Mouse (Mus musculus): ENCODE measurements around the gene Ticam1. TPM values are rescaled to one million over a fixed set of nuclear protein-coding genes. Genes with fewer than 3 reads are reported as not detected.

Ticam1 gene
- 2.6 and 3.1 TPM in 2 replicates for polyA plus RNA-seq (2015; fragmentation: Nextera tagmentation; extraction: Ambion mirVana)

GRCm38 (mm10) chr17:56276643-56277566 is at the start of gene Ticam1:
Gene Ticam1 (minus strand): TSS chr17:56276786.
- WGBS (ENCODE audit: insufficient replicate concordance) = 5% methylated on average over 15 of the region's 21 CpGs
- H3K9ac ChIP-seq (replicated peaks) = peak within 1 kb of the TSS; percentile 81
- peaks cover 43% of the 10 kb centered on the region for H3K4me1 ChIP-seq (ENCODE audit: insufficient read depth)
- TF ChIP-seq EP300 (IDR thresholded peaks at IDR 0.05; ENCODE audit: low read depth) (peak; percentile 87), CTCF (IDR thresholded peaks at IDR 0.05; ENCODE audit: low read depth) (peak; percentile 55)
- H3K36me3 ChIP-seq (replicated peaks; ENCODE audit: insufficient read depth, low read length) = peaks cover 31% of the 10 kb centered on the region
- no peaks in the 10 kb centered on the region for H3K9me3 ChIP-seq (ENCODE audit: low read length)
- peak within 1 kb of the TSS; percentile 96 for H3K27ac ChIP-seq (ENCODE audit: low read depth)
- ATAC-seq = peak; percentile 86
- H3K4me3 ChIP-seq (ENCODE audit: low read depth, low read length) = peak within 1 kb of the TSS; percentile 76
- H3K27me3 ChIP-seq (ENCODE audit: insufficient read depth, low read length) = no peaks in the 10 kb centered on the region
- peak within 1 kb of the TSS; percentile 88 for H3K4me2 ChIP-seq (ENCODE audit: low read depth, low read length)
- DNase-seq = peak; percentile 93

DNA sequence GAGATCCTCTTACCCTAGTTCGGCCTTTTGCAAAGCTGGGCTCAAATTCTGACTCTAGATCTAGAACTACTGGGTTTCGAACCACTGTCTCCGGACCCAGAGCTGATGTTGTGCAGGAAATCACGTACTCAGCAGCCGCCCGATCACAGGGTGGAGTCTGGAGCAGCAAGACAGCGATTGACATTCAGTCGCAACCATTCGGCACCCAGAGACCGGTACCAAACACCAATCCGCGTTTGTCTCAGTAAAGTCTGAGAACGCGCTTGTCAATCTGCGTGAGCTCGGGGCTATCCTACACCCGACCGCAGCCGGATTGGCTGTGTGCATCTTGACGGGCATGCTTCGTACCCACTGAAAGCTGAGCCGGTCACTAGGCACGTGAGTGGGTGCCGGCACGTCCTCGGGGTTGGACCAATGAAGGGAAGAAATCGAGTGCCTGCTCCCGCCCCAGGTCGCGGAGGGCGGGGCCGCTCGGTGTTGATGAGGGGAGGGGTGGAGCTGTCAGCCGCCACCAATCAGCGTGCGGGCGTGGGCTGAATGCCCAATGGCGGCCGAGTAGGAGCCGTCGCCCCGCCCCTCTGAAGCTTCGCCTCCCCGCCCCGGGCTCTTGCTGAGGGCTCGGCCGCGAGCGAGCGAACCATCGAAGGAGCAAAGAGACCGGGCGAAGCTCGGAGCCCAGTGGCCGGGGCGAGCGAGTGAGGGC is 49.0 kb upstream of the Ticam1 start, which contains the start of gene Kdm4b:
Gene Kdm4b, plus strand, starts transcription at position 613 of the 703 bp plus-strand sequence.
- H3K9ac ChIP-seq (replicated peaks) = peak within 1 kb of the TSS; percentile 87
- peak; percentile 96 for ATAC-seq
- peaks cover 43% of the 10 kb centered on the region for H3K4me1 ChIP-seq (ENCODE audit: insufficient read depth)
- peaks cover 17% of the 10 kb centered on the region for H3K36me3 ChIP-seq (replicated peaks; ENCODE audit: insufficient read depth, low read length)
- WGBS (ENCODE audit: insufficient replicate concordance) = under 1% methylated on average over 57 of the region's 57 CpGs
- TF ChIP-seq EP300 (IDR thresholded peaks at IDR 0.05; ENCODE audit: low read depth) (no peak), CTCF (IDR thresholded peaks at IDR 0.05; ENCODE audit: low read depth) (no peak)
- H3K27me3 ChIP-seq (ENCODE audit: insufficient read depth, low read length) = no peaks in the 10 kb centered on the region
- no peaks in the 10 kb centered on the region for H3K9me3 ChIP-seq (ENCODE audit: low read length)
- H3K4me3 ChIP-seq (ENCODE audit: low read depth, low read length) = peak within 1 kb of the TSS; percentile 78
- peak within 1 kb of the TSS; percentile 97 for H3K27ac ChIP-seq (ENCODE audit: low read depth)
- peak; percentile 99 for DNase-seq
- peak within 1 kb of the TSS; percentile 97 for H3K4me2 ChIP-seq (ENCODE audit: low read depth, low read length)

DNA sequence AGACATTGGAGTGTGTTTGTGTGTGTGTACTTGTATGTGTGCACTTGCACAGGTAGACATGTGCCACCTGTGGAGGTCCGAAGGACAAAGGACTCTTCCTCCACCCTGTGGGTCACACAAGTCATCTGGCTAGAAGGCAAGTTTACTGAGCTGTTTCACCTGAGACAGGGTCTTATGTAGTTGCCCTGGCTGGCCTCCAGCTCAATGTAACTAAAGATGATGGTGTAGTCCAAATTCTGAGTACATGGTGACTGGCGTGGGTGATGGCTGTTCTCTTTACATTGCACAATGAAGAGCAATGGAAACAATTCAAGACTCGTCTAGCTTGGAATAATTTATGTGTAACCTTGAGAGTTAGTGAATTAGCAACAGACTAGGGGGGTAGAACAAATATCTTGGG is 47.8 kb upstream of the Ticam1 start:
- no peak overlapping the region for H3K27ac ChIP-seq (ENCODE audit: low read depth)
- no peak overlapping the region for H3K9ac ChIP-seq (replicated peaks)
- H3K9me3 ChIP-seq (ENCODE audit: low read length) = no peaks in the 10 kb centered on the region
- peaks cover 27% of the 10 kb centered on the region for H3K36me3 ChIP-seq (replicated peaks; ENCODE audit: insufficient read depth, low read length)
- H3K4me3 ChIP-seq (ENCODE audit: low read depth, low read length) = no peak overlapping the region
- DNase-seq (no peak), ATAC-seq (no peak)
- H3K4me1 ChIP-seq (ENCODE audit: insufficient read depth) = peaks cover 32% of the 10 kb centered on the region
- H3K4me2 ChIP-seq (ENCODE audit: low read depth, low read length) = no peak overlapping the region
- no peaks in the 10 kb centered on the region for H3K27me3 ChIP-seq (ENCODE audit: insufficient read depth, low read length)
- no peak for TF ChIP-seq CTCF (IDR thresholded peaks at IDR 0.05; ENCODE audit: low read depth)
- TF ChIP-seq EP300 (IDR thresholded peaks at IDR 0.05; ENCODE audit: low read depth) = no peak
- 67% methylated on average over 3 of the region's 3 CpGs for WGBS (ENCODE audit: insufficient replicate concordance)

GRCm38 (mm10) chr17:56309191-56309945 is 32.8 kb upstream of the Ticam1 start:
- no peak overlapping the region for H3K9ac ChIP-seq (replicated peaks)
- H3K4me3 ChIP-seq (ENCODE audit: low read depth, low read length) = no peak overlapping the region
- DNase-seq (no peak), ATAC-seq (peak; percentile 39)
- TF ChIP-seq EP300 (IDR thresholded peaks at IDR 0.05; ENCODE audit: low read depth) (no peak), CTCF (IDR thresholded peaks at IDR 0.05; ENCODE audit: low read depth) (no peak)
- H3K4me2 ChIP-seq (ENCODE audit: low read depth, low read length) = no peak overlapping the region
- H3K36me3 ChIP-seq (replicated peaks; ENCODE audit: insufficient read depth, low read length) = peaks cover 74% of the 10 kb centered on the region
- H3K4me1 ChIP-seq (ENCODE audit: insufficient read depth) = peaks cover 27% of the 10 kb centered on the region
- H3K27ac ChIP-seq (ENCODE audit: low read depth) = peak overlapping the region; percentile 50
- no peaks in the 10 kb centered on the region for H3K9me3 ChIP-seq (ENCODE audit: low read length)
- 87% methylated on average over 15 of the region's 15 CpGs for WGBS (ENCODE audit: insufficient replicate concordance)
- no peaks in the 10 kb centered on the region for H3K27me3 ChIP-seq (ENCODE audit: insufficient read depth, low read length)

GRCm38 (mm10) chr17:56308088-56308487 is 31.5 kb upstream of the Ticam1 start:
- 76% methylated on average over 6 of the region's 6 CpGs for WGBS (ENCODE audit: insufficient replicate concordance)
- Histone ChIP-seq H3K4me2 (ENCODE audit: low read depth, low read length) (no peak overlapping the region), H3K36me3 (replicated peaks; ENCODE audit: insufficient read depth, low read length) (peaks cover 66% of the 10 kb centered on the region), H3K27me3 (ENCODE audit: insufficient read depth, low read length) (no peaks in the 10 kb centered on the region), H3K27ac (ENCODE audit: low read depth) (0 out of 2 replicates have a peak overlapping the region, but pooled peaks have one; percentile 22), H3K9me3 (ENCODE audit: low read length) (no peaks in the 10 kb centered on the region), H3K9ac (replicated peaks) (no peak overlapping the region), H3K4me3 (ENCODE audit: low read depth, low read length) (no peak overlapping the region), H3K4me1 (ENCODE audit: insufficient read depth) (peaks cover 33% of the 10 kb centered on the region)
- no peak for DNase-seq
- no peak for ATAC-seq
- TF ChIP-seq CTCF (IDR thresholded peaks at IDR 0.05; ENCODE audit: low read depth) = no peak
- no peak for TF ChIP-seq EP300 (IDR thresholded peaks at IDR 0.05; ENCODE audit: low read depth)
